Mouse (Mus musculus) forebrain, embryonic 10.5 days (tissue): ENCODE measurements around the gene Tmem266. TPM values are rescaled to one million over a fixed set of nuclear protein-coding genes. Genes with fewer than 3 reads are reported as not detected.

Experiments
- DNase-seq: peaks from one replicate; pipeline ENCODE4 v3.0.0-alpha.2; 2017; ENCODE audit warnings: low spot score; ENCODE audit errors: extremely low spot score
- H3K27ac ChIP-seq: fragments of 300-500 bp; sonication (generic); 2 replicates; pipeline ENCODE4 v1.5.1; 2016; ENCODE audit warnings: mild to moderate bottlenecking
- H3K27me3 ChIP-seq: fragments of 300-500 bp; sonication (generic); 2 replicates; pipeline ENCODE4 v1.6.1; 2016; ENCODE audit warnings: mild to moderate bottlenecking; ENCODE audit not compliant: poor library complexity, severe bottlenecking
- H3K36me3 ChIP-seq: fragments of 300-500 bp; sonication (generic); replicated peaks from 2 replicates; pipeline ENCODE4 v1.6.1; 2016; ENCODE audit warnings: mild to moderate bottlenecking, moderate library complexity
- H3K4me1 ChIP-seq: fragments of 300-500 bp; sonication (generic); 2 replicates; pipeline ENCODE4 v1.6.1; 2016
- H3K4me3 ChIP-seq: fragments of 300-500 bp; sonication (generic); 2 replicates; pipeline ENCODE4 v1.5.1; 2016; ENCODE audit warnings: mild to moderate bottlenecking, moderate library complexity
- H3K9me3 ChIP-seq: fragments of 300-500 bp; sonication (generic); 2 replicates; pipeline ENCODE4 v1.6.1; 2016; ENCODE audit warnings: mild to moderate bottlenecking, moderate library complexity
- WGBS: fragments of 180-500 bp; shearing (Covaris S2); methylation state at CpG from one replicate; pipeline ENCODE4 v1.1.7; 2016; 5-methylcytosine and 5-hydroxymethylcytosine counted together
- polyA plus RNA-seq: library from polyadenylated mRNA; unstranded; fragments of >200 nt; fragmentation: Nextera tagmentation; extraction: Ambion mirVana; gene quantifications from 2 replicates; pipeline ENCODE4 v1.2.1, GENCODE M21; 2016

Gene Tmem266
- polyA plus RNA-seq, 1 experiment from 2014 or later: 0.72 TPM

DNA sequence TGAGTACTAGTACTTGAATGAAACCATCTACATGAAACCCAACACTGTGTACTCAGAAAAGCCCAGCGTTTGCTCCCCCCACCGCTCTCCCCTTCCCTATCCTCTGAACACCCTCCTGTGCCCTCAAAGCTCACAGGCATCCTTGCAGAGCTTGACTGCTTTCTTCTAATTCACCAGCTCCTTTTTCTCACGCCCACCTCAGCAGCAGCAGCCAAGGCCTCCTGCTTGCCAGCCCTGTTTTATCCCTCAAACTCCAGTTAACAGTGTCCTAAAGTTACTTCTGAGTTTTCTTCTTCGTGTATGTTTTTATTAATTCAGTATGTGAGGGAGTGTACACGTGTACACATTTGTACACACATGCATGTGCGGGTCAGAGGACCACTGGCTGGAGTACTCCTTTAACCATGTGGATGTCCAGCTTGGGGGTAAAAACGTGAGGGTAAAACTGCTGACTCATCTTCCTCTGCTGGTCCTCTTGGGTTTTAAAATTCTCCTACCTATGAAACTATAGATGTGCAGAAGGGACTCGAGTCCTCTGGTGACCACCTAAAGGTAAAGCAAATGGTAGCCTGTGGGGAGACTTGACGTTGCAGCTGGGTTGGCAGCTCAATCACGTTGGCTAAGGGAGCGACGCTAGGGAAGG, 13.0 kb upstream of the Tmem266 start:
- WGBS: 67% methylated on average over 12 of the region's 12 CpGs
- no peak overlapping the region for H3K4me3 ChIP-seq
- H3K9me3 ChIP-seq: no peaks in the 10 kb centered on the region
- H3K27me3 ChIP-seq: no peaks in the 10 kb centered on the region
- no peak for DNase-seq
- H3K27ac ChIP-seq: no peak overlapping the region
- H3K36me3 ChIP-seq: no peaks in the 10 kb centered on the region
- H3K4me1 ChIP-seq: no peaks in the 10 kb centered on the region

DNA sequence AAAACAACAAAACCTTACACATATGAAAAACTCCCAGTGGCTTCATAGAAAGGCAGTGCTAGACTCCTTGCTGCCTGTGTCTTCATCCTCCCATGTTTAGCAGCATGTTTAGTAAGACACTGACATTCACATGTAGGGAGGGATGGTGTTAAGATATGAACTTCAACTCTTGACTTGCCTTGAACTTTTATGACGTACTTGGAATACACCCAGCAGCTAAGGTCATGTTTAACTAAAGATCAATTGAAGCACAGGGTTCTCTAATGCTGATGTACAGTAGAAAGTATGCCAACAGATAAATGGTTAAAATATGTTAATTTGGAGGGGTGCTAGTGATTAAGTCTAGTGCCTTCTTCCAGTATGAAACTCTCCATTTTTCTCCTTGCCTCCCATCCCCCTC, 4.1 kb upstream of the Tmem266 start:
- Histone ChIP-seq H3K27ac (no peak overlapping the region), H3K9me3 (no peaks in the 10 kb centered on the region), H3K4me3 (no peak overlapping the region), H3K36me3 (no peaks in the 10 kb centered on the region), H3K4me1 (peaks cover 22% of the 10 kb centered on the region), H3K27me3 (peaks cover 46% of the 10 kb centered on the region)
- WGBS: 82% methylated on average over 1 of the region's 1 CpGs
- DNase-seq: no peak

- WGBS: 51% methylated on average over 8 of the region's 8 CpGs
- H3K36me3 ChIP-seq: no peaks in the 10 kb centered on the region
- no peak overlapping the region for H3K4me3 ChIP-seq
- no peaks in the 10 kb centered on the region for H3K9me3 ChIP-seq
- H3K4me1 ChIP-seq: peaks cover 28% of the 10 kb centered on the region
- no peak for DNase-seq
- peaks cover 60% of the 10 kb centered on the region for H3K27me3 ChIP-seq
- H3K27ac ChIP-seq: no peak overlapping the region
These were observed 2.6 kb upstream of the Tmem266 start for GRCm38 (mm10) chr9:55324085-55324484.

GRCm38 (mm10) chr9:55324516-55324915, 2.2 kb upstream of the Tmem266 start:
- H3K4me3 ChIP-seq: no peak overlapping the region
- WGBS: 50% methylated on average over 10 of the region's 10 CpGs
- H3K9me3 ChIP-seq: no peaks in the 10 kb centered on the region
- H3K27ac ChIP-seq: no peak overlapping the region
- H3K36me3 ChIP-seq: no peaks in the 10 kb centered on the region
- peaks cover 64% of the 10 kb centered on the region for H3K27me3 ChIP-seq
- no peak for DNase-seq
- peaks cover 28% of the 10 kb centered on the region for H3K4me1 ChIP-seq

DNA sequence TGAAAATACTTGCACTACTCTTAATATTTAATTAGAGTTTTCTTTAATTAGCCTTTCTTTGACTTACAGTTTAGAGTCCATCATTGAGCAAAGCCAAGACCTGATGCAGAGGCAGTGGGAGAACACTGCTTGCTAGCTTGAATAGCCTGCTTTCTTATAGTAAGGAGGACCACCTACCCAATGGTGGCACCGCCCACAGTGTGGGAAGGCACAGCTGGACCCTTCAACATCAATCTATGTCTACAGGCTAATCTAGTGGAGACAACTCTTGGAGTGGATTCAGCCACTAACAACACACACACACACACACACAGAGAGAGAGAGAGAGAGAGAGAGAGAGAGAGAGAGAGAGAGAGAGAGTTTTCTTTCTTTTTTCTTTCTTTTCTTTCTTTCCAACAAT, 1.7 kb upstream of the Tmem266 start:
- Histone ChIP-seq H3K9me3 (no peaks in the 10 kb centered on the region), H3K36me3 (no peaks in the 10 kb centered on the region), H3K4me1 (peaks cover 28% of the 10 kb centered on the region), H3K4me3 (no peak overlapping the region), H3K27me3 (peaks cover 70% of the 10 kb centered on the region), H3K27ac (no peak overlapping the region)
- 24% methylated on average over 1 of the region's 1 CpGs for WGBS
- no peak for DNase-seq

GRCm38 (mm10) chr9:55325564-55326514, 874 bp upstream of the Tmem266 start:
- Histone ChIP-seq H3K9me3 (no peaks in the 10 kb centered on the region), H3K27ac (peak overlapping the region; percentile 88), H3K36me3 (no peaks in the 10 kb centered on the region), H3K4me1 (peaks cover 28% of the 10 kb centered on the region), H3K4me3 (peak overlapping the region; percentile 79), H3K27me3 (peaks cover 78% of the 10 kb centered on the region)
- DNase-seq: no peak
- 16% methylated on average over 18 of the region's 18 CpGs for WGBS

GRCm38 (mm10) chr9:55327234-55327615, 512 bp downstream of the Tmem266 start:
- Histone ChIP-seq H3K36me3 (no peaks in the 10 kb centered on the region), H3K27ac (peak overlapping the region; percentile 88), H3K4me1 (peaks cover 40% of the 10 kb centered on the region), H3K9me3 (no peaks in the 10 kb centered on the region), H3K27me3 (peaks cover 90% of the 10 kb centered on the region), H3K4me3 (peak overlapping the region; percentile 79)
- no peak for DNase-seq
- WGBS: under 1% methylated on average over 13 of the region's 13 CpGs

DNA sequence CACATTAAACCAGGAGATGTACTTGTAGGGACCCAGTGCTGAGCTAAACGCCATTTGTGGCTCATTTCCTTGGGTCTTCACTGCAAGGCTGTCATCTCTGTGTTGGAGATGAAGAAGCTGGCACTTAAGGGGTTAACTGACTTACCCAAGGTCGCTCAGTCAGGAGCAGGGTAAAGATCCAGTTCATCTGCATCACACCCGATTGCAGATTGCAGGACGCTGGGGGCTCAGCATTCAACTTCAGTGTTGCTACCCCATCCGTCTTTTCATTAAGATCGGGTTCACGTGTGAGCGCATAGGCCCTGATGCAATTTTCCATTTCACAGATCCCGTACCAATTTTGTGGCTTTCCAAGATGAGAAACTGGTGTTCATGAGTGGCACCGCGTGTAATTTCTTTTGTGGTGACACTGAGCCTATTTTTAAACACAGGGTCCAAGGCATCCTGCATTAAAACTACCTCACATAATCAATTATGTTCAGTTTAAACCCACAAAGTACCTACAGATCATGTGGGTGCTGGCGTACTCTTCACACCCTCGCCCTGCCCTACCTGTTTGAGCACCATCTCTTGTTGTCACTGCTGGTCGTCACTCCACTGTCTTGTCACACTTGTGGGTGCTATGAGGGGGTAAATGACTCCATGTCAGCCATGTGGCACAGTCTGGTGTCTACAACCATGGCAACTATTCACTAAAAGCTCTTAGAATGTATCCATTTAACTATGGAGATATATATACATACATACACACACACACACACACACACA, 1.6 kb downstream of the Tmem266 start:
- peaks cover 48% of the 10 kb centered on the region for H3K4me1 ChIP-seq
- no peak for DNase-seq
- no peak overlapping the region for H3K27ac ChIP-seq
- WGBS: 18% methylated on average over 14 of the region's 14 CpGs
- no peaks in the 10 kb centered on the region for H3K9me3 ChIP-seq
- H3K4me3 ChIP-seq: no peak overlapping the region
- no peaks in the 10 kb centered on the region for H3K36me3 ChIP-seq
- H3K27me3 ChIP-seq: peaks cover 85% of the 10 kb centered on the region

GRCm38 (mm10) chr9:55329401-55329800, 2.7 kb downstream of the Tmem266 start:
- no peak overlapping the region for H3K4me3 ChIP-seq
- no peaks in the 10 kb centered on the region for H3K36me3 ChIP-seq
- peaks cover 48% of the 10 kb centered on the region for H3K4me1 ChIP-seq
- H3K9me3 ChIP-seq: no peaks in the 10 kb centered on the region
- WGBS: 79% methylated on average over 6 of the region's 6 CpGs
- H3K27ac ChIP-seq: no peak overlapping the region
- no peak for DNase-seq
- peaks cover 76% of the 10 kb centered on the region for H3K27me3 ChIP-seq

DNA sequence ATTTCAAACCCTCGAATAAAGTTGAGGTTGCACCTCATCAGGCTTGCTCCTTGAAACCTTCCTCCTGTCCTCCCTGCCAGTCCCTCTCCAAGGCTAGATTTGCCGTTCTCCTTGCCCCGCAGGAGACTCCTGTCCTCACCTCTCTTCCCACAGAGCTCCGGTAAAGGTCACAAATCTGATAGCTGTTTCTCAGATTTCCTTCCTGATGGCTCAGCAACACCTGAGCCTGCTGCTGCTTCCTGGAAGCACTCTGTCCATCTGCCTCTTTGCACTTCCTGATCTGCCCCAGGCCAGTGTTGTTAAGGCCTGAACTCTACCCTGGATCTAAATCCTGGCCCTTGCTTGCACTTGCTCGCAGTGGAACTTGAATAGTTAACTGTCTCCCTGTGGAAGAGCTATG, 5.8 kb downstream of the Tmem266 start:
- WGBS: 49% methylated on average over 5 of the region's 5 CpGs
- Histone ChIP-seq H3K9me3 (0 out of 2 replicates have a peak, but pooled peaks cover 2% of the 10 kb centered on the region), H3K4me1 (peaks cover 27% of the 10 kb centered on the region)

DNA sequence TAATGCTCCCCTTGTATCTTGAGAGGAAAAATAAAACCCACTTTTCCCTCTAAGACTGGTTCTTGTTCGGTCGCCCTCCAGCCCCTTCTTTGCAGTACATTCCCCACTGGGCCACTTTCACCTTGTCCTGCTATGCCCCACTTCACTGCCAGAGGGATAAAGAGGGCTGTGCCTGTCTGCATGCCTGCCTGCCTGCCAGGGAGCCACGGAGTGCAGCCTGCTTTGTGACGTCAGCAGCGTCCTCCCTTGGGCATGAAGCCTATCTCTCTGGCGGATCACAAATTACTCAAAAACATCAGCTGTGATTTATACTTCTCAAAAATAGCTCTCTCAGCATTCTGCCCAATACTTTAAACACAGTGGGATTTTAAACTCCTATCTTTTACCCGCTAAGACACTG, 6.2 kb downstream of the Tmem266 start:
- peaks cover 25% of the 10 kb centered on the region for H3K4me1 ChIP-seq
- DNase-seq: no peak
- WGBS: 29% methylated on average over 7 of the region's 7 CpGs
- no peaks in the 10 kb centered on the region for H3K36me3 ChIP-seq
- no peak overlapping the region for H3K4me3 ChIP-seq
- peaks cover 42% of the 10 kb centered on the region for H3K27me3 ChIP-seq
- H3K9me3 ChIP-seq: 0 out of 2 replicates have a peak, but pooled peaks cover 6% of the 10 kb centered on the region
- H3K27ac ChIP-seq: no peak overlapping the region

More for the DNA sequence above, 5.8 kb downstream of the Tmem266 start:
- DNase-seq: no peak
- Histone ChIP-seq H3K27ac (no peak overlapping the region), H3K36me3 (no peaks in the 10 kb centered on the region), H3K4me3 (no peak overlapping the region), H3K27me3 (peaks cover 46% of the 10 kb centered on the region)

DNA sequence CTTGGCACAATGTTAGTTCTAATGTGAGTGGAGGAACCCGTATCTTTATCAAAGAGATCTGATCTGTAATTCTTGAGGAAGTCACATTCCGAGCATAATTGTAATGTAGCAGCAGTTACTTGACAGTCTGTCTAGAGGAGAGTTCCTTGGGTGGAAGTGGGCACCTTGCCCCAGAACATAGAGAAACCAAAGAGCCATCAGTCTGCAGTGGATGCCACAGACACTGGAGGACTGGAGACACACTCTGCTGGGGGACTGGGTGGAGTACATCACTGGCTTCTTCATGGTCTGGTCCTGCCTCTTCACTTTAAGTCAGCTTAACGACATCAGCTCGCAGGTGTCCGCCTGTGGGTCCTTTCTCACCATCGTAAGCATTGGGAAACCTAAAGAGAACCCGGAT, 17.5 kb downstream of the Tmem266 start:
- no peak overlapping the region for H3K27ac ChIP-seq
- no peak for DNase-seq
- 88% methylated on average over 7 of the region's 7 CpGs for WGBS
- no peak overlapping the region for H3K4me3 ChIP-seq
- no peaks in the 10 kb centered on the region for H3K4me1 ChIP-seq
- no peaks in the 10 kb centered on the region for H3K36me3 ChIP-seq
- no peaks in the 10 kb centered on the region for H3K9me3 ChIP-seq
- no peaks in the 10 kb centered on the region for H3K27me3 ChIP-seq
